Mouse (Mus musculus) v-Abl transformed pro-B cells (cell line): ENCODE data around the gene Nfib.

Experiments
- in situ Hi-C, 2 experiments: fragments of 400-800 bp; cut with MboI; formaldehyde crosslinking; loops; one replicate each; pipeline ENCODE4 v1.15.1; 2025; ENCODE audit not compliant: unreplicated experiment in 2 of 2

Gene Nfib

DNA sequence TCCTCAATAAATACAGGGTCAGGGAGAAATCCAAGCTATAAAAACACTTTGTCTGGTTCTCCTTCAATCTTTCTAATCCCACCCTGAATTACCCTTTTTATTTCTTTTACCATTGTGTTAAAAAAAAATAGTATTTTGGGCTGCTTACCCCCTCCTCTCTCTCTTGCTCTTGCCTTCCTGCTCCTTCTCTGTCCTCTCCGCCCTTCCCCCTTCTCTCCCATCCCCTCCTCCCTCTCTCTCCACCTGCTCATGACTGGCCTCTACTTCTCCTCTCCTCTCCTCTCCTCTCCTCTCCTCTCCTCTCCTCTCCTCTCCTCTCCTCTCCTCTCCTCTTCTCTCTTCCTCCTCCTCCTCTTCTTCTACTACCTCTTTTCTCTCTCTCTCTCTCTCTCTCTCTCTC lies 187.4 kb downstream of the Nfib start:
- in situ Hi-C loops: no loop called here

- in situ Hi-C loops: no loop called here
Observed at GRCm38 (mm10) chr4:82517311-82517710, 188.2 kb downstream of the Nfib start.

DNA sequence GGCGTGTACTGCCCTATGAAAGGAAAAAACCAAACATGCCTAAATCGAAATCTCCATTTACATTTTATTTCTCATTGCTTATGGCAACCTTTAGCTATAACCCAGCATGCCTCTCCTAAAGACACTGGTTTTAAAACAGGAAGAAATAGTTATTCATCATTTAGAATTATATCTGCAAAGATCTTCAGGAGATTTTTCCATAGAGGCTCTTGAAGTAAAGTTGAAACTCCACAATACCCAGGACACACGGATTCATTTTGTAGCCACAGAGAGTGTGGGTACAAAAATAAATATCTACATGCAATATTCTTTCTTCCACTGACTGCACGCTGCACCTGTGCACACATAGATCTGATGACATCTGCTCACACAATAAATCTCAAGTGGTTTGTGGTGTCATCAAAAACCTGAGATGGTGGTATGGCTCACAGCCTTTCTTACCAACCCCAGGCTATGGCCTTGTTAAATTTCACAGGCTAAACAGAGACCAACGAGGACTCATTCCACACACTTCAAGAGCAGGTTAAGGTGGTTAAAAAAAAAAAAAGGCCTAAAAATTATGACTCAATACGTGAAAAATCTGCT lies 189.2 kb downstream of the Nfib start:
- in situ Hi-C loops: no loop called here

- in situ Hi-C loops: no loop called here
Observed at GRCm38 (mm10) chr4:82514921-82515320, 190.6 kb downstream of the Nfib start.

DNA sequence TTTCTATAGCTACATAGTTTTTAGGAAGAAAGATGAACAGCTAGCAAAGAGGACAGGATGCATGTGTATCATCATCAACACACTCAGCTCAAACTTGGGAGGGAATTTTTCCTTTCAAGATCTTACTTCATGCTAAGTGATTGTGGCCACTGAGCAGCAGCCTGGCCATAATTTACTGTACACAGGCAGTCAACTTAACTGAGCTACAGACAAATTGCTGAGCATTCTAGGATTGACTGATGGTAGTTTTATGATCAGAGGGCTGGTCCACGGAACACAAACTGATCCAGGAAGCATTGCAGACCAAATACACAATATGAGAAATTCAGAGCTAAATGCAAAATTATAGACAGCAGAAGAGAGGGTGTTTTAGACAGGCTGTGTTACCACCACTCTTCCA lies 191.2 kb downstream of the Nfib start:
- in situ Hi-C loops: no loop called here

DNA sequence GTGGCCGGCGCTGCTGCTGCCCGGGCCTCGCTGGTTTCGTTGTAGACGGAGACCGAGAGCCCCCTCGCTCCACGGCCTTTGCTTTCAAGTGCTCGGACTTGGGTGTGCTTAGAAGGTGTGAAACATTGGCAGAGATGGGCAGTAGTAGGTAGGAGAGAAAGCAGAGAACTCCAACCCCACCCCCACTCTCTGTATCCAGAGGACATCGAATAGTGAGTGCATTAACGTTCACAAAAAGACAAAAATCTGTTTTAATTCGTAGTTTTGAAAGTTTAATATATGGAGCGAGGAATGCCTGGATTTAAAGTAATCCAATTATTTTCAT lies 192.2 kb downstream of the Nfib start:
- in situ Hi-C loops: no loop called here

- in situ Hi-C loops: no loop called here
Observed at GRCm38 (mm10) chr4:82512743-82513425, 192.7 kb downstream of the Nfib start.

GRCm38 (mm10) chr4:82512335-82512734 lies 193.2 kb downstream of the Nfib start:
- in situ Hi-C loops: no loop called here

GRCm38 (mm10) chr4:82511524-82511923 lies 194.0 kb downstream of the Nfib start:
- in situ Hi-C loops: no loop called here

DNA sequence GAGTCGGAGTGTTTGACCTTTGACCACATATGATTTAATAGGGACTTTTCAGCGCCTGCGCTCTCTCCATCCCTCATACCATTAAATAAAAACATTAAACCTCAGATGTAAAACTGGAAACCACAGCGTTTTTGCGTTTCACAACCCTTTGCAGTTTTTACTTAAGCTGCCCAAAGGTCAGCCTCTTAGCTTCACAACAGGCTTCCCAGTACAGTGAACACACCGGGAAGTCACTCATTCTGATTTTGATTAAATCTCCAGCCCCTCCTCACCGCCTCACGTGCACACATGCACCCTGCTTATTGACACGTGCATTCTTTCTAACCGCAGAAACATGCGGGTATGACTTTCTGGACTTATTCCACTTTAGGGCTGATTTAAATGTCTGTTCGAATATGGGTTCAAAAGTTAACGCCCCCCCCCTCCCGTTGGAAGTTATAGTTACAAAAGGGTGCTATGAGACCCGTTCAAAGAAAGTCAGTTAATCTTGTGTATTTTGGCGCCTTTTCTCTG lies 194.5 kb downstream of the Nfib start:
- in situ Hi-C loops: no loop called here

- in situ Hi-C loops: no loop called here
Observed at GRCm38 (mm10) chr4:82509771-82510170, 195.8 kb downstream of the Nfib start.

DNA sequence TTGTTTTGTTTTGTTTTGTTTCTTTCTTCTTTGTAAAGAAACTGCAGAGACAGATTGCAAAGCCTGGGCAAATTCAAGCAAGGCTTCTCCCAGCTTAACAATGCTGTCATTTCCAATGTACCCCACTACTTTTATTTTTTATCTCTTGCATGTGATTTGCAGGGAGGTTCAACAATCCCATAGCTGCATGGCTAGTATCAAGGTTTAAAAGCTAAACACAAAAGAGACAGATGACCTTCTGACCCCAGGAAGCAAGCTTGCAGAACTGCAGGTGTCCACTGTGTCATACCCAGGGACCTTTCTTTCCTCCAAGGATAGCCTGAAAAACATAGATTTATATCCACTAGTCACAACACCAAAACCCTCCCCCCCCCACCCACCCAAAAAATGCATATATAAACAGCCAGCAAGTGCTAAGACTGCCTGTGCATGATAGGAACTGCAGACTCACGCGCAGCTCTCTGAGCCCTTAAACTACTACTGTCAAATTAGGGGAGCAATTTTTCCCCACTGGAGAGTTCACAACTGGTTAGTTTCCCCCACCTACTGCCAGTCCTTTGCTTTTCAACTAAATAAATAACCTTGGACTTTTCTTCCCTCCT lies 196.3 kb downstream of the Nfib start:
- in situ Hi-C loops: no loop called here

- in situ Hi-C loops: no loop called here
Observed at GRCm38 (mm10) chr4:82508281-82508687, 197.3 kb downstream of the Nfib start.

DNA sequence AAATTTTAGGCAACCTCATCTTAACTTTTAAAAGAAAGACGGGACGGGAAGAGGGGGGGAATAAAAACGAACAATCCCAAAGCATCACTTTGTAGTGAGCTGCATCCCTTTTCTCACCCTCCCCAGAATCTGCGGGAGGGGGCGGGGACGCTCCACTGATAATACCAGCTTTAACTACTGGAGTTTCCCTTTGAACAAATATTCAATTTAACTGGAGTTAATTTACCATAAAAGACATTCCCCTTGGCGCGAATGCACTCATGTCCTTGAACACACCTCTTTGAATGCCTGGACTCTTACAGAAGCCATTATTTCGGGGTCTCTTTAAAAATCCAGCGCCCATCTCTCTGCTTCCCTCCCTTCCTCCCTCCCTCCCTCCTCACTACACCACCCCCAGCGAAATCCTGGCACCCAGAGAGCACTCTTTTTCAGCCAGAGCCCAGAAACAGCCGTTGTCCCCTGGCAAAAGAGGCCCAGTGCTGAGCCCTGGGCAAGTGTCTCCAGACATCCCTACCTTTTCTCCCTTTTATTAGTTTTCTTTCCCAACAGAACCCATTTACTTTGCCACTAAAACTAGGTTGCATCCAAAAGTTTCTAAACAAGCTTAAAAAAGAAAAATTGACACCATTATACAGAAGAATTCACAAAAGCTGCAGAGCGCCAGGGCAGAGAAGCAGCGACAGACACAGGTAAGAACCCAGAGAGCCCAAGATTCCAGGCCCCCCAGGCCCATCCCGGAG lies 197.8 kb downstream of the Nfib start:
- in situ Hi-C loops: no loop called here

- in situ Hi-C loops: no loop called here
Observed at GRCm38 (mm10) chr4:82506731-82507331, 198.7 kb downstream of the Nfib start.

DNA sequence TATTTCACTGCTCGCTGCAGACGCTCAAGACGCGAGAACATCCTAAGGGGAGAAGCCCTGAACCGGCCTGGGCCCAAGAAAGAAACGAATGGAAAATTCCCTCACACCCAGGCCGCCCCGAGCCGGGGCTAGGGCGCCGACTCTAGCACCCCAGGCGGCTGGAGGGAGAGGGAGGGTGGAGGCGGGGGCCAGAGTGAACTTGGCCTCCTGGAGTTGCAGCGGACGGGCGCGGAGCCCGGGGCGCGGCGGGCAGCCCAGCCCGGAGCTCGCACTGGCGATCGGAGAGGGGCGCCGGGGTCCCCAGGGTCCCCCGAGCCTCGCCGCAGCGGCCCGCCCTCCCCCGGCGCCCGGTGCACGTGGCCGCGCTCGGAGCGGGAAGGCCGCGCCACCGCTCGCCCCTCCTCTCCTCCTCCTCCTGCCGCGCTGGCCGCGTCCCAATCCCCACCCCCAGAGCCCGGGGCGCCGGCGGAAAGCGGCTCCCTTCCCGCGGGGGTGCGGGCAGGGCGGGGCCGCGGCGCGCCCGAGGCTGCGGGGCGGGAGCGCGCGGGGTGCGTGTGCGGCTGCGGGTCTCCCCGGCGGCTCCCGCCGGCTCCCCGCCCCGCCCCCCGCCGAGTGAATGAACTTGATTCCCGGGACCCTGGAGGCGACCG lies 199.3 kb downstream of the Nfib start:
- in situ Hi-C loops: no loop called here

GRCm38 (mm10) chr4:82505121-82506031 lies 200.2 kb downstream of the Nfib start:
- in situ Hi-C loops: no loop called here

GRCm38 (mm10) chr4:82504284-82505120 lies 201.0 kb downstream of the Nfib start:
- in situ Hi-C loops: no loop called here

DNA sequence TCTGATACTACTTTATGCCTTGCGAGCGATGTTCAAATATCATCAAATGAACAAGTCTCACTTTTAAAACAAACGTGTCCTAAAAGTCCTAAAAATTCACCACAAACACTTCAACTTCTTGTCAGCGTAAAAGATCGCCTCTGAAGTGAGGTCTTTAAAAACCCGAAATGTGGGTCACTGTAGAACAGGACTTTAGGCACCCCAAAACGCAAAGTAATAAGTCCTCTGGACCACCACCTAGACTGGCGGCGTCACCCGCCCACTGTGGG lies 201.6 kb downstream of the Nfib start:
- in situ Hi-C loops: no loop called here
